Mouse (Mus musculus) midbrain, postnatal 0 days (tissue): ENCODE measurements around the gene Sf3b4. TPM values are rescaled to one million over a fixed set of nuclear protein-coding genes. Genes with fewer than 3 reads are reported as not detected.
"Not testable (repeated sequence)": the region's sequence is repeated elsewhere in the genome, so short reads cannot be mapped to it uniquely, and the experiment has no call there.

Source experiments
- ATAC-seq: fragments of 200-750 bp; cut with Nextera tagmentation; 2 replicates; pipeline ENCODE4 v1.8.0; 2017; ENCODE audit warnings: moderate number of reproducible peaks, mild to moderate bottlenecking, moderate TSS enrichment, moderate library complexity; ENCODE audit not compliant: low FRiP score
- DNase-seq: peaks from one replicate; pipeline ENCODE4 v3.0.0-alpha.2; 2015; ENCODE audit warnings: low spot score
- H3K27ac ChIP-seq: fragments of 300-500 bp; sonication (generic); 2 replicates; pipeline ENCODE4 v1.5.1; 2014; ENCODE audit warnings: low read depth, mild to moderate bottlenecking, low read length, mixed read lengths
- H3K27me3 ChIP-seq: fragments of 300-500 bp; sonication (generic); 2 replicates; pipeline ENCODE4 v1.6.1; 2014; ENCODE audit warnings: low read length, control low read depth, mixed read lengths; ENCODE audit not compliant: insufficient read depth
- H3K36me3 ChIP-seq: fragments of 300-500 bp; sonication (generic); 2 replicates; pipeline ENCODE4 v1.6.1; 2014; ENCODE audit warnings: low read length, control low read depth, mixed read lengths; ENCODE audit not compliant: insufficient read depth
- H3K4me1 ChIP-seq: fragments of 300-500 bp; sonication (generic); 2 replicates; pipeline ENCODE4 v1.6.1; 2014; ENCODE audit warnings: mild to moderate bottlenecking, control low read depth, antibody characterized with exemption, low read length, mixed read lengths; ENCODE audit not compliant: insufficient read depth
- H3K4me2 ChIP-seq: fragments of 300-500 bp; sonication (generic); 2 replicates; pipeline ENCODE4 v1.6.1; 2014; ENCODE audit warnings: low read depth, mild to moderate bottlenecking, low read length, mixed read lengths; ENCODE audit not compliant: poor library complexity, severe bottlenecking
- H3K4me3 ChIP-seq: fragments of 300-500 bp; sonication (generic); 2 replicates; pipeline ENCODE4 v1.5.1; 2014; ENCODE audit warnings: low read depth, mild to moderate bottlenecking, low read length, moderate library complexity
- H3K9ac ChIP-seq: fragments of 300-500 bp; sonication (generic); replicated peaks from 2 replicates; pipeline ENCODE4 v1.6.1; 2014; ENCODE audit warnings: mild to moderate bottlenecking, low read length, moderate library complexity, mixed read lengths; ENCODE audit not compliant: poor library complexity, severe bottlenecking
- H3K9me3 ChIP-seq: fragments of 300-500 bp; sonication (generic); 2 replicates; pipeline ENCODE4 v1.6.1; 2016; ENCODE audit warnings: low read length, control low read depth
- CTCF ChIP-seq: IDR thresholded peaks from 2 replicates; pipeline ENCODE4 v1.5.1; 2016; ENCODE audit warnings: antibody characterized with exemption, mild to moderate bottlenecking
- WGBS: fragments of 180-500 bp; shearing (Covaris S2); extraction: QIAGEN DNeasy Blood & Tissue Kit; methylation state at CpG from one replicate; pipeline ENCODE4 v1.1.7; 2014; 5-methylcytosine and 5-hydroxymethylcytosine counted together
- polyA plus RNA-seq: library from polyadenylated mRNA; unstranded; fragments of >200 nt; fragmentation: Nextera tagmentation; extraction: Ambion mirVana; gene quantifications from 2 replicates; pipeline ENCODE4 v1.2.1, GENCODE M21; 2015
- total RNA-seq: library from RNA; depleted of rRNA; stranded (reverse); fragments of >200 nt; gene quantifications from 2 replicates; pipeline ENCODE4 v1.2.3, GENCODE M21; 2014

Gene Sf3b4
- total and polyA plus RNA-seq, 2 experiments from 2014 or later = 70.3 to 158 TPM

GRCm38 (mm10) chr3:96170976-96171545 is 1.1 kb upstream of the Sf3b4 start:
- Histone ChIP-seq H3K4me3 (peak overlapping the region; percentile 92; the same call in 1 of the 2 replicates), H3K27me3 (no peaks in the 10 kb centered on the region), H3K27ac (peak overlapping the region; percentile 94), H3K4me2 (peak overlapping the region; percentile 94), H3K9me3 (no peaks in the 10 kb centered on the region), H3K36me3 (peaks cover 5% of the 10 kb centered on the region; the same call in 1 of the 2 replicates), H3K9ac (no peak overlapping the region), H3K4me1 (no peaks in the 10 kb centered on the region)
- no peak for TF ChIP-seq CTCF
- 79% methylated on average over 10 of the region's 10 CpGs for WGBS
- ATAC-seq = no peak
- DNase-seq = no peak

- WGBS = 21% methylated on average over 18 of the region's 18 CpGs
- no peak for DNase-seq
- Histone ChIP-seq H3K4me2 (peak overlapping the region; percentile 94), H3K27ac (peak overlapping the region; percentile 94), H3K4me3 (peak overlapping the region; percentile 92), H3K4me1 (no peaks in the 10 kb centered on the region), H3K9me3 (no peaks in the 10 kb centered on the region), H3K27me3 (no peaks in the 10 kb centered on the region), H3K9ac (peak overlapping the region; percentile 71), H3K36me3 (peaks cover 7% of the 10 kb centered on the region; the same call in 1 of the 2 replicates)
- ATAC-seq = peak; percentile 6; the same call in 1 of the 2 replicates
- TF ChIP-seq CTCF = no peak
These were observed 442 bp upstream of the Sf3b4 start for GRCm38 (mm10) chr3:96171583-96172196.

- Histone ChIP-seq H3K4me2 (peak overlapping the region; percentile 94), H3K36me3 (peaks cover 5% of the 10 kb centered on the region; the same call in 1 of the 2 replicates), H3K4me3 (peak overlapping the region; percentile 92), H3K4me1 (no peaks in the 10 kb centered on the region), H3K9me3 (no peaks in the 10 kb centered on the region), H3K27ac (no peak overlapping the region; the same call in 1 of the 2 replicates), H3K27me3 (no peaks in the 10 kb centered on the region), H3K9ac (peak overlapping the region; percentile 71)
- ATAC-seq = no peak
- no peak for DNase-seq
- 37% methylated on average over 7 of the region's 7 CpGs for WGBS
- TF ChIP-seq CTCF = no peak
These were observed 1.1 kb downstream of the Sf3b4 start for GRCm38 (mm10) chr3:96173185-96173584.

GRCm38 (mm10) chr3:96174042-96174441 is 1.9 kb downstream of the Sf3b4 start:
- not testable (repeated sequence) for H3K9ac ChIP-seq, H3K4me3 ChIP-seq, H3K4me1 ChIP-seq, H3K9me3 ChIP-seq, H3K27me3 ChIP-seq, H3K4me2 ChIP-seq, DNase-seq, H3K27ac ChIP-seq, H3K36me3 ChIP-seq, ATAC-seq
- WGBS = 89% methylated on average over 4 of the region's 4 CpGs

- no peaks in the 10 kb centered on the region for H3K4me1 ChIP-seq
- H3K4me2 ChIP-seq = no peak overlapping the region
- H3K36me3 ChIP-seq = peaks cover 4% of the 10 kb centered on the region; the same call in 1 of the 2 replicates
- no peak for TF ChIP-seq CTCF
- WGBS = 94% methylated on average over 6 of the region's 6 CpGs
- H3K9me3 ChIP-seq = no peaks in the 10 kb centered on the region
- no peak for DNase-seq
- H3K4me3 ChIP-seq = no peak overlapping the region
- no peaks in the 10 kb centered on the region for H3K27me3 ChIP-seq
- no peak for ATAC-seq
- H3K9ac ChIP-seq = no peak overlapping the region
- H3K27ac ChIP-seq = no peak overlapping the region
These were observed 3.1 kb downstream of the Sf3b4 start for GRCm38 (mm10) chr3:96175251-96175650.

- whole genome bisulfite sequencing = 89% methylated on average over 4 of the region's 4 CpGs
- no peak overlapping the region for H3K4me3 ChIP-seq
- peaks cover 4% of the 10 kb centered on the region; the same call in 1 of the 2 replicates for H3K36me3 ChIP-seq
- H3K27ac ChIP-seq = no peak overlapping the region
- peaks cover 7% of the 10 kb centered on the region; the same call in 1 of the 2 replicates for H3K4me1 ChIP-seq
- H3K27me3 ChIP-seq = no peaks in the 10 kb centered on the region
- H3K9ac ChIP-seq = no peak overlapping the region
- no peak overlapping the region for H3K4me2 ChIP-seq
- DNase-seq (no peak), ATAC-seq (no peak)
- no peaks in the 10 kb centered on the region for H3K9me3 ChIP-seq
- TF ChIP-seq CTCF = no peak
These were observed 6.3 kb downstream of the Sf3b4 start for GRCm38 (mm10) chr3:96178427-96178826.
